11 mouse cellular contexts compared by ENCODE assay signal in genomic region chr14:55085324-55086008, GRCm38 (mm10). TPM values are rescaled to one million over a fixed set of nuclear protein-coding genes. Genes with fewer than 3 reads are reported as not detected.
DNase-seq lines count a peak whose midpoint lies in the region; ATAC-seq lines count a peak whose summit lies in the region.
"Had no signal": no experiment of that assay in that cellular context is flagged by ENCODE, and none has a peak within 500 bp of the region (broad histone marks: within the 10 kb centered on the region; RNA-seq: fewer than 3 reads in every experiment).

No protein-coding gene starts in this region.

- no peak overlapping the region for H3K9ac ChIP-seq in hindbrain, embryonic 14.5 days
- H3K9ac ChIP-seq in liver, embryonic 16.5 days (ENCODE audit: low read depth, low read length): no peak overlapping the region
- H3K9ac ChIP-seq: limb, embryonic 15.5 days had no signal

- 26% methylated on average over 9 of the region's 9 CpGs for WGBS in hindbrain, embryonic 14.5 days
- WGBS in liver, embryonic 16.5 days (ENCODE audit: insufficient replicate concordance): 66% methylated on average over 9 of the region's 9 CpGs

- ATAC-seq in hindbrain, embryonic 14.5 days (ENCODE audit: low FRiP score): peak; percentile 47
- ATAC-seq in liver, embryonic 16.5 days (ENCODE audit: low read depth): peak; percentile 43; the same call in 1 of the 2 replicates
- ATAC-seq in erythroid progenitor cell, adult 5-6 weeks (replicated peaks; ENCODE audit: low FRiP score, poor library complexity, severe bottlenecking): no peak
- ATAC-seq: CD4-positive, CD25-positive, alpha-beta regulatory T cell, adult 4 months had no signal

- H3K4me3 ChIP-seq in hindbrain, embryonic 14.5 days (replicated peaks; ENCODE audit: low read length): no peak overlapping the region
- H3K4me3 ChIP-seq in liver, embryonic 16.5 days (ENCODE audit: low read depth, low read length): no peak overlapping the region
- H3K4me3 ChIP-seq: limb, embryonic 15.5 days had no signal

- intact Hi-C loops in left cerebral cortex, postnatal 4 days (cut with DNase I): no loop called here

- H3K4me2 ChIP-seq in hindbrain, embryonic 14.5 days (replicated peaks): no peak overlapping the region
- no peak overlapping the region for H3K4me2 ChIP-seq in liver, embryonic 16.5 days (ENCODE audit: low read depth, low read length)
- H3K4me2 ChIP-seq: limb, embryonic 15.5 days had no signal

- H3K27me3 ChIP-seq in hindbrain, embryonic 14.5 days (ENCODE audit: control insufficient read depth, insufficient read depth, low read length): no peaks in the 10 kb centered on the region
- H3K27me3 ChIP-seq in liver, embryonic 16.5 days (ENCODE audit: control insufficient read depth, insufficient read depth, low read depth, low read length): no peaks in the 10 kb centered on the region
- H3K27me3 ChIP-seq: limb, embryonic 15.5 days had no signal

- H3K9me3 ChIP-seq in hindbrain, embryonic 14.5 days (ENCODE audit: control insufficient read depth, low read length): no peaks in the 10 kb centered on the region
- no peaks in the 10 kb centered on the region for H3K9me3 ChIP-seq in liver, embryonic 16.5 days (replicated peaks; ENCODE audit: control insufficient read depth, low read length)
- H3K9me3 ChIP-seq: limb, embryonic 15.5 days had no signal

- 0 out of 2 replicates have a peak overlapping the region, but pooled peaks have one; percentile 29 for H3K27ac ChIP-seq in hindbrain, embryonic 14.5 days
- no peak overlapping the region for H3K27ac ChIP-seq in liver, embryonic 16.5 days (ENCODE audit: low read length)
- H3K27ac ChIP-seq: limb, embryonic 15.5 days had no signal

- peak; percentile 78 for DNase-seq in kidney, adult 11 months
- DNase-seq in kidney, postnatal 4 days: no peak
- DNase-seq in ZHBTc4 (ENCODE audit: low read depth, low spot score): peak; percentile 90
- DNase-seq in hindbrain, embryonic 14.5 days (ENCODE audit: low spot score): no peak
- no peak for DNase-seq in left cerebral cortex, postnatal 4 days
- no peak for DNase-seq in thymus, postnatal 14 days

- peaks cover 20% of the 10 kb centered on the region; the same call in 1 of the 2 replicates for H3K36me3 ChIP-seq in hindbrain, embryonic 14.5 days (replicated peaks; ENCODE audit: control insufficient read depth, insufficient read depth)
- no peaks in the 10 kb centered on the region for H3K36me3 ChIP-seq in liver, embryonic 16.5 days (ENCODE audit: control insufficient read depth, insufficient read depth)
- H3K36me3 ChIP-seq: limb, embryonic 15.5 days had no signal

- peaks cover 53% of the 10 kb centered on the region for H3K4me1 ChIP-seq in hindbrain, embryonic 14.5 days (replicated peaks; ENCODE audit: control insufficient read depth, insufficient read depth, low read length)
- H3K4me1 ChIP-seq in liver, embryonic 16.5 days (ENCODE audit: control insufficient read depth, low read depth, low read length): peaks cover 8% of the 10 kb centered on the region

RNA-seq across cellular contexts. Expression of gene Zfhx2, which starts 6.7 kb away (rescaled TPM):
- polyA plus RNA-seq in hindbrain, embryonic 14.5 days (2014; fragmentation: Nextera tagmentation; extraction: Ambion mirVana): 17.8 and 21.5 TPM in 2 replicates
- polyA plus RNA-seq in liver, embryonic 16.5 days (2015; fragmentation: Nextera tagmentation; extraction: Ambion mirVana): 0.84 and 1.1 TPM in 2 replicates
- 10 to 100 TPM; 28.2 to 29.4 TPM for total RNA-seq in left cerebral cortex, postnatal 4 days (2021)
- total RNA-seq in erythroid progenitor cell, adult 5-6 weeks (2015; ENCODE audit: low replicate concordance): 1.4 and 3.8 TPM in 2 replicates
- total RNA-seq in erythroid progenitor cell, adult 5-6 weeks (2017; ENCODE audit: low replicate concordance): 0.64 and 5.4 TPM in 2 replicates

RNA-seq across cellular contexts. Expression of gene Thtpa, which starts 9.1 kb away (rescaled TPM):
- polyA plus RNA-seq in hindbrain, embryonic 14.5 days (2014; fragmentation: Nextera tagmentation; extraction: Ambion mirVana): 30.4 and 30.7 TPM in 2 replicates
- 5.1 and 5.3 TPM in 2 replicates for polyA plus RNA-seq in liver, embryonic 16.5 days (2015; fragmentation: Nextera tagmentation; extraction: Ambion mirVana)
- 10 to 100 TPM; 34.7 to 35.7 TPM for total RNA-seq in left cerebral cortex, postnatal 4 days (2021)
- 1.1 TPM in 1 of 2 replicates, not detected in the other for total RNA-seq in erythroid progenitor cell, adult 5-6 weeks (2015; ENCODE audit: low replicate concordance)
- 0.68 TPM in 1 of 2 replicates, not detected in the other for total RNA-seq in erythroid progenitor cell, adult 5-6 weeks (2017; ENCODE audit: low replicate concordance)

RNA-seq across cellular contexts. Expression of gene Ap1g2, which starts 20.9 kb away (rescaled TPM):
- 6.3 and 8.6 TPM in 2 replicates for polyA plus RNA-seq in hindbrain, embryonic 14.5 days (2014; fragmentation: Nextera tagmentation; extraction: Ambion mirVana)
- 16.9 and 19.8 TPM in 2 replicates for polyA plus RNA-seq in liver, embryonic 16.5 days (2015; fragmentation: Nextera tagmentation; extraction: Ambion mirVana)
- 10 to 100 TPM; 25.8 to 31.4 TPM for total RNA-seq in left cerebral cortex, postnatal 4 days (2021)
- 2.5 and 23.5 TPM in 2 replicates for total RNA-seq in erythroid progenitor cell, adult 5-6 weeks (2015; ENCODE audit: low replicate concordance)
- 0.68 and 1.8 TPM in 2 replicates for total RNA-seq in erythroid progenitor cell, adult 5-6 weeks (2017; ENCODE audit: low replicate concordance)

RNA-seq across cellular contexts. Expression of gene Jph4, which starts 31.3 kb away (rescaled TPM):
- 35.4 and 42.7 TPM in 2 replicates for polyA plus RNA-seq in hindbrain, embryonic 14.5 days (2014; fragmentation: Nextera tagmentation; extraction: Ambion mirVana)
- polyA plus RNA-seq in liver, embryonic 16.5 days (2015; fragmentation: Nextera tagmentation; extraction: Ambion mirVana): not detected in 2 replicates
- total RNA-seq in left cerebral cortex, postnatal 4 days (2021): 100 to 1,000 TPM; 366 to 399 TPM
- total RNA-seq in erythroid progenitor cell, adult 5-6 weeks (2015; ENCODE audit: low replicate concordance): not detected in 2 replicates
- total RNA-seq in erythroid progenitor cell, adult 5-6 weeks (2017; ENCODE audit: low replicate concordance): not detected in 2 replicates
- total RNA-seq: hematopoietic stem cell, adult 5-6 weeks had no signal
- polyA plus RNA-seq: CD4-positive, CD25-positive, alpha-beta regulatory T cell, adult 4 months had no signal

Comparison
In these comparisons a context has a peak if more than half of its experiments do, and no peak if none do; other contexts are left out.
1. DNase-seq: peak in kidney, adult 11 months (single experiment) and ZHBTc4 (single experiment); none in kidney, postnatal 4 days (0 of 2), hindbrain, embryonic 14.5 days (single experiment), left cerebral cortex, postnatal 4 days (single experiment) and thymus, postnatal 14 days (single experiment).
2. RNA of gene Zfhx2, which starts 6.7 kb away (total RNA-seq): 28.2 to 29.4 TPM in left cerebral cortex, postnatal 4 days; 0.64 to 5.4 TPM in erythroid progenitor cell, adult 5-6 weeks; every median in the first group is over 4 times any median in the second.
3. RNA of gene Thtpa, which starts 9.1 kb away (total RNA-seq): 34.7 to 35.7 TPM in left cerebral cortex, postnatal 4 days; 0.68 to 1.1 TPM in erythroid progenitor cell, adult 5-6 weeks; every median in the first group is over 10 times any median in the second.